Mouse (Mus musculus): ENCODE measurements at regions not wholly inside any gene's neighbourhood (a gene's known extent, or its start where the extent isn't known, plus 50 kb on each side); places are given as distances from the start of the nearest gene placed in this dataset.

DNA sequence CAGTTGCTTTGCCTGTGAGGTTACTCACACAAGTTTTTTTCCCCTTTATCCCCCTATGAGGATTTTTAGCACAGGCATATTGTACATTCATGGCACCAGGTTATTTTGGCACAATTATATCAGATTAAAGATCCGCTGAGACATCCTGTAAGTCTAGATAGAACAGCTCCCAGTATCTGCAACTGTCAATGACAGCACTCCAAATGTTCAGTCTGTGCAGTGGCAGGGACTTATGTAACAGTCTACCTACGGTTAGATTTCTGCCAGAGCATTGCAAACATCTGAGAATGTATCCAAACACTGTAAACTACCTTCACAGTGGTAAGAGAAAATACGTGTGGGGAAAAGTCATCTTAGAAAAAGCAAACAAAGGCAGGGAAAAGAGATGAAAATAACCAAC, 163.5 kb upstream of the Kcnh7 start:
- DNase-seq: no peak

DNA sequence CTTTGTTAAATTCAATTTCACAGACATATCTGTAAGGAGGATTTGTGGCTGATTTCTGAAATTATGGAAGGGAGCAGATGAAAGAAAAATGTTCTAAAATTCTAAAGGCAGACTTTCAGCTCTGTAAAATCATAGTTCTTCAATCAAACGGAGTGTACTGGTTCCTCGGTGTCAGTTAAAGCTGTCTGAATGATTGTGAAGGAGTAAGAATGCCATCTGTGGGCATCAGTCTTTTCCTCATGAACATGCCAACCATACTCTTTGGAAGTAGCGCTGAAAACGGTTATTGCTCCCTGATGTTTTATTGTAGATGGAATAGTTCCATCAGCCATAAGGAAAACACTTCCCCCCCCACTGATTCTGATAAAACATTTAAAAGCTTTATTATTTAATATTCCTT, 142.7 kb upstream of the Kcnh7 start:
- no peak for DNase-seq

GRCm38 (mm10) chr2:63280911-63281310, 96.8 kb upstream of the Kcnh7 start:
- no peak for DNase-seq

DNA sequence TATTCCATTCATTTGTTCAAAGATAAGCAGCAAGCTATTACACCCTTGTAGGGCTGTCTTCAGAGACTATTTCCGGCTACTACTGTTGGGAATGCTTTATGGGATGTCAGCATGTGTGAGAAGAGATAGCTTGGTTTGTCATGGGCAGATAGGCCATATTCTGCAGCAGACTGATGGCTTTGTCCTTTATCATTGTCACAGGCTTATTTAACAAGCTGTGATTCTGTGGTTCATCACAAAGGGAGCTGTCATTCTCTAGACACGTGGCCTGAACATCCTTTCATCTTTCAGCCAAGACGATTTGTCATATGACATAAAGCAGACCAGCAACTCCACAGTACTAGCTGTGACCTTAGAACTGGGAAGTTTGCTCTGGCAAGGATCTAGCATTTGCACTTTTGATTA, 89.7 kb upstream of the Kcnh7 start:
- peak; percentile 34 for DNase-seq

DNA sequence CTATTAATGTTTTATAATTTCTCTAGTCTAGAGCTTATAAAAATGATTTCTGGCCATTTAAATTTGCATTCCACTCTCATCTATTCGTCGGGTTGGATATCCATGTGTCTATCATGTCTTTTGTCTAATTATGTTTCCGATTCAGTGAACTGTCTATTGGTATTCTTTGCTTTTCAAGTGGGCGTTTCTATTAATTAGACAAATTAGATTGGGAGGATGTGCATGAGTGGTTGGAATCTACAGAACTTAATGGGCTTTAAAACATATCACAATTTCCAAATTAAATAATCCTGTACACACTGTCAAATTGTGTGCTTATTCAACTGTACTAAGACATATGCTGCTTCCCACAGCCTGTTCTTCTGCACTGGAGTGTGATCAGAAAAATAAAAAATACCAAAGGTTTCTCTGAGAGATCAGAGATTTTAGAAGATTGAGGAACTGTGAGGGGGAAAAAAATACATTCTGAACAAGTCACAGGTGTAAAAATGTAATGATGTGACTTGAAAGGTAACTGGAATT, 62.1 kb upstream of the Kcnh7 start:
- no peak for DNase-seq

DNA sequence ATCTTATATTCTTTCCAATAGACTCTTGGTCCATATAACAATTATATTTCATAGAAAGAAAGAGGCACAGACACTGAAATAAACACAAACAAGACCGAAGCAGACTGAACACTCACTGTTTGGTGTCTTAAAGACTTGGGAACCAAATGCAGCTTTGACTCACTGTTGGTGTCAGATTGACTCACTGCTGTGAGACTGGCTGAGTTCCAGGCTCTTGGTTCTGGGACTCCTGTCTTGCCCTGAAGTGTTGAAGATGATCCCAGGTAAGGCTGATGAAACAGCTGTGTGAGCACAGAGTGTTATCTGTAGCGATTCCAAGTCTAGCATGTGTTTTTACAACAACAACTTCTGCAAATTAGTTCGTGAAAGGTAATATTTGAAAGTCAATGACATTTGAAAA, 55.2 kb upstream of the Kcnh7 start:
- no peak for DNase-seq

Measured in embryo, embryonic 11 days (tissue).